In genomic region chr2:179857086-179857485, GRCm38 (mm10) we compare ENCODE assay signal across 16 mouse cellular contexts.
DNase-seq lines count a peak whose midpoint lies in the region; ATAC-seq and TF ChIP-seq lines count a peak whose summit lies in the region.
"Had no signal": no experiment of that assay in that cellular context is flagged by ENCODE, and none has a peak within 500 bp of the region (broad histone marks: within the 10 kb centered on the region; RNA-seq: fewer than 3 reads in every experiment).

No protein-coding gene starts in this region.

- no peak overlapping the region for H3K4me3 ChIP-seq in midbrain, embryonic 15.5 days
- no peak overlapping the region for H3K4me3 ChIP-seq in midbrain, embryonic 10.5 days
- no peak overlapping the region for H3K4me3 ChIP-seq in hindbrain, embryonic 16.5 days (ENCODE audit: low read length)
- H3K4me3 ChIP-seq in midbrain, postnatal 0 days (ENCODE audit: low read depth, low read length) = no peak overlapping the region
- H3K4me3 ChIP-seq: embryonic facial prominence, embryonic 12.5 days; erythroblast, embryonic 14.5 days; neural tube, embryonic 12.5 days had no signal

- peak; percentile 29 for DNase-seq in gastrocnemius, adult 18-20 months (ENCODE audit: low spot score)
- DNase-seq in gastrocnemius, postnatal 14 days = no peak
- no peak for DNase-seq in midbrain, embryonic 10.5 days (ENCODE audit: low spot score)
- DNase-seq in midbrain, postnatal 0 days (ENCODE audit: low spot score) = peak; percentile 51
- DNase-seq in layer of hippocampus, adult 9-10 months (ENCODE audit: low spot score) = no peak
- DNase-seq: cerebellum, adult 8-10 months; kidney, adult 18-20 months; liver; lung, postnatal 10 days; thymus, adult 2 months had no signal

- H3K27me3 ChIP-seq in midbrain, embryonic 15.5 days (replicated peaks) = no peaks in the 10 kb centered on the region
- H3K27me3 ChIP-seq in midbrain, embryonic 10.5 days (ENCODE audit: low read depth, poor library complexity, severe bottlenecking) = no peaks in the 10 kb centered on the region
- H3K27me3 ChIP-seq in hindbrain, embryonic 16.5 days (replicated peaks; ENCODE audit: control insufficient read depth, insufficient read depth, low read length) = no peaks in the 10 kb centered on the region
- no peaks in the 10 kb centered on the region for H3K27me3 ChIP-seq in midbrain, postnatal 0 days (ENCODE audit: insufficient read depth, low read length)
- H3K27me3 ChIP-seq: embryonic facial prominence, embryonic 12.5 days; neural tube, embryonic 12.5 days had no signal

- 0 out of 2 replicates have a peak, but pooled peaks have one; percentile 28 for ATAC-seq in midbrain, embryonic 15.5 days (replicated peaks)
- no peak for ATAC-seq in hindbrain, embryonic 16.5 days
- no peak for ATAC-seq in midbrain, postnatal 0 days (ENCODE audit: low FRiP score)

- peak overlapping the region; percentile 13; the same call in 1 of the 2 replicates for H3K9ac ChIP-seq in midbrain, embryonic 15.5 days
- H3K9ac ChIP-seq in hindbrain, embryonic 16.5 days (ENCODE audit: low read depth, low read length) = no peak overlapping the region
- H3K9ac ChIP-seq in midbrain, postnatal 0 days (replicated peaks; ENCODE audit: low read length, poor library complexity, severe bottlenecking) = no peak overlapping the region
- H3K9ac ChIP-seq: embryonic facial prominence, embryonic 12.5 days; neural tube, embryonic 12.5 days had no signal

- intact Hi-C loops in gastrocnemius, postnatal 14 days (cut with DNase I; ENCODE audit: low total_unique reads) = no loop called here

- 0 out of 2 replicates have a peak overlapping the region, but pooled peaks have one; percentile 27 for H3K27ac ChIP-seq in midbrain, embryonic 15.5 days
- no peak overlapping the region for H3K27ac ChIP-seq in midbrain, embryonic 10.5 days (replicated peaks)
- peak overlapping the region; percentile 39; the same call in 1 of the 2 replicates for H3K27ac ChIP-seq in hindbrain, embryonic 16.5 days (ENCODE audit: low read depth, low read length)
- H3K27ac ChIP-seq in midbrain, postnatal 0 days (ENCODE audit: low read depth, low read length) = peak overlapping the region; percentile 26; the same call in 1 of the 2 replicates
- H3K27ac ChIP-seq: embryonic facial prominence, embryonic 12.5 days; kidney, postnatal 0 days; neural tube, embryonic 12.5 days had no signal

- peaks cover 47% of the 10 kb centered on the region for H3K4me1 ChIP-seq in midbrain, embryonic 15.5 days
- peaks cover 40% of the 10 kb centered on the region for H3K4me1 ChIP-seq in midbrain, embryonic 10.5 days
- H3K4me1 ChIP-seq in hindbrain, embryonic 16.5 days (ENCODE audit: control insufficient read depth, insufficient read depth, low read depth, low read length) = peaks cover 34% of the 10 kb centered on the region
- peaks cover 28% of the 10 kb centered on the region for H3K4me1 ChIP-seq in midbrain, postnatal 0 days (ENCODE audit: insufficient read depth, low read length)

- H3K36me3 ChIP-seq in midbrain, embryonic 15.5 days (replicated peaks) = no peaks in the 10 kb centered on the region
- no peaks in the 10 kb centered on the region for H3K36me3 ChIP-seq in midbrain, embryonic 10.5 days
- no peaks in the 10 kb centered on the region for H3K36me3 ChIP-seq in hindbrain, embryonic 16.5 days (ENCODE audit: control insufficient read depth, insufficient read depth, low read length)
- 0 out of 2 replicates have a peak, but pooled peaks cover 3% of the 10 kb centered on the region for H3K36me3 ChIP-seq in midbrain, postnatal 0 days (ENCODE audit: insufficient read depth, low read length)
- H3K36me3 ChIP-seq: embryonic facial prominence, embryonic 12.5 days; neural tube, embryonic 12.5 days had no signal

- WGBS in midbrain, embryonic 15.5 days = 53% methylated on average over 4 of the region's 4 CpGs
- WGBS in midbrain, embryonic 10.5 days = 40% methylated on average over 4 of the region's 4 CpGs
- WGBS in hindbrain, embryonic 16.5 days = 54% methylated on average over 4 of the region's 4 CpGs
- WGBS in midbrain, postnatal 0 days = 44% methylated on average over 4 of the region's 4 CpGs

- no peak overlapping the region for H3K4me2 ChIP-seq in midbrain, embryonic 15.5 days
- no peak overlapping the region for H3K4me2 ChIP-seq in hindbrain, embryonic 16.5 days (ENCODE audit: low read length)
- no peak overlapping the region for H3K4me2 ChIP-seq in midbrain, postnatal 0 days (ENCODE audit: low read depth, low read length, poor library complexity, severe bottlenecking)
- H3K4me2 ChIP-seq: embryonic facial prominence, embryonic 12.5 days; neural tube, embryonic 12.5 days had no signal

- no peak for TF ChIP-seq CTCF in midbrain, postnatal 0 days (IDR thresholded peaks at IDR 0.05)

- no peaks in the 10 kb centered on the region for H3K9me3 ChIP-seq in midbrain, embryonic 15.5 days
- H3K9me3 ChIP-seq in midbrain, embryonic 10.5 days (replicated peaks) = no peaks in the 10 kb centered on the region
- no peaks in the 10 kb centered on the region for H3K9me3 ChIP-seq in hindbrain, embryonic 16.5 days (ENCODE audit: control insufficient read depth, low read length)
- H3K9me3 ChIP-seq in midbrain, postnatal 0 days (ENCODE audit: low read length) = no peaks in the 10 kb centered on the region
- H3K9me3 ChIP-seq: embryonic facial prominence, embryonic 12.5 days; neural tube, embryonic 12.5 days had no signal

Comparison
In these comparisons a context has a peak if more than half of its experiments do, and no peak if none do; other contexts are left out.
1. DNase-seq: peak in gastrocnemius, adult 18-20 months (single experiment) and midbrain, postnatal 0 days (single experiment); none in gastrocnemius, postnatal 14 days (single experiment), midbrain, embryonic 10.5 days (single experiment) and layer of hippocampus, adult 9-10 months (single experiment).